Mouse (Mus musculus): ENCODE data around the gene Doxl2.

DNA sequence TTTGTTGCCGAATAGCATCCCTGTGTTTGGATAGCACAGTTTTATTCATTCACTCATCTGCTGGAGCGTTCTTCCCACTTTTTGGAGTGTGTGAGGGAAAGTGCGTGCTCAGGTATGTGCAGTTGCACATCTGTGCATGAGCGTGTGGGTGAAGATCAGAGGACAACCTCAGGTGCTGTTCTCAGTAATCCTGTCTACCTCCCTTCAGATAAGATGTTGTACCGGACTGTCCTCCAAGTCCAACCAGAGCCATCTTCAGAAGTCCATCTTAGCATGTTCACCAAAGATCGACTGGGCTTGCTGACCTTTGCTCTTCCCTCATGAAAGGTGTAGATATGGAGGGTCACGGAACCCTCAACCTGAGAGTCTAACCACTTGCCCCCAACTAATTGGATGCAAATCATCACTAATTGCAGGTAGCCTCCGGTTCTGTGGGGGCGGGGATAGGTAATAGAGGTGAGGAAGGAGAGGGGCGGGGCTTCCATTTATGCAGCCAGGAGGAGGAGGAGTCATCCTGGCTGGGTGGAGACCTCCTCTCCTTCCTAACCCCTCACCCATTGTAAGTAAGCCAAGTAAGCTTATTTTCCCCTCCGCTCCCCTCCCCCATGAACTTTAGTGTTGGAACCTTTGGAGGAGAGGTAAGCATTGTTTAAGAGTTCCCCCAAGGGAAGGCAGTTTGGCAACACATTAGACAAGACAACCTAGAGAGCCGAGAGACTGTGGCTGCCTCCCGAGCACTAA, 33.8 kb downstream of the Doxl2 start:
- TF ChIP-seq POLR2A (IDR thresholded peaks at IDR 0.05; ENCODE audit: insufficient read depth, low read depth, low read length) (no peak), CTCF (IDR thresholded peaks at IDR 0.05; ENCODE audit: insufficient read depth, low read depth, low read length) (no peak)

All from olfactory bulb, adult 2 months (tissue).